Mouse (Mus musculus) spleen, postnatal 14 days (tissue): ENCODE data around the gene Gse1.

Experiments
- DNase-seq, 2 experiments: peaks; one replicate each; pipeline ENCODE4 v3.0.0; 2021 to 2022; ENCODE audit warnings: low spot score in 2 of 2

Gse1 gene

GRCm38 (mm10) chr8:120298601-120299532 is 70.6 kb downstream of the Gse1 start:
- DNase-seq, result no peak

GRCm38 (mm10) chr8:120300601-120301141 is 72.4 kb downstream of the Gse1 start:
- peak; percentile 68 to 88 for DNase-seq

- no peak for DNase-seq
Measured at GRCm38 (mm10) chr8:120302941-120303675, 74.9 kb downstream of the Gse1 start.

- no peak for DNase-seq
Measured at GRCm38 (mm10) chr8:120304097-120304496, 75.8 kb downstream of the Gse1 start.

GRCm38 (mm10) chr8:120305800-120306385 is 77.6 kb downstream of the Gse1 start:
- DNase-seq, result no peak

GRCm38 (mm10) chr8:120307103-120307502 is 78.8 kb downstream of the Gse1 start:
- no peak for DNase-seq

- DNase-seq, result no peak
Measured at GRCm38 (mm10) chr8:120307528-120307927, 79.3 kb downstream of the Gse1 start.

GRCm38 (mm10) chr8:120308131-120308530 is 79.9 kb downstream of the Gse1 start:
- no peak for DNase-seq

- no peak for DNase-seq
Measured at GRCm38 (mm10) chr8:120308553-120308952, 80.3 kb downstream of the Gse1 start.

GRCm38 (mm10) chr8:120309326-120309725 is 81.1 kb downstream of the Gse1 start:
- no peak for DNase-seq

- no peak for DNase-seq
Measured at GRCm38 (mm10) chr8:120310063-120310462, 81.8 kb downstream of the Gse1 start.

- DNase-seq, result no peak
Measured at GRCm38 (mm10) chr8:120312452-120312851, 84.2 kb downstream of the Gse1 start.

GRCm38 (mm10) chr8:120313674-120314073 is 85.4 kb downstream of the Gse1 start:
- DNase-seq, result no peak

GRCm38 (mm10) chr8:120314932-120315331 is 86.7 kb downstream of the Gse1 start:
- no peak for DNase-seq

- no peak for DNase-seq
Measured at GRCm38 (mm10) chr8:120315644-120316043, 87.4 kb downstream of the Gse1 start.

- DNase-seq, result no peak
Measured at GRCm38 (mm10) chr8:120316707-120317106, 88.5 kb downstream of the Gse1 start.

GRCm38 (mm10) chr8:120317118-120317824 is 89.0 kb downstream of the Gse1 start:
- DNase-seq, result no peak

- DNase-seq, result no peak
Measured at GRCm38 (mm10) chr8:120318476-120318991, 90.3 kb downstream of the Gse1 start.

- DNase-seq, result peak; percentile 70 to 85
Measured at GRCm38 (mm10) chr8:120319449-120319848, 91.2 kb downstream of the Gse1 start.

- no peak for DNase-seq
Measured at GRCm38 (mm10) chr8:120320146-120320545, 91.9 kb downstream of the Gse1 start.

GRCm38 (mm10) chr8:120321724-120322123 is 93.5 kb downstream of the Gse1 start:
- DNase-seq, result peak in 1 of 2 experiments; percentile 55
